Mouse (Mus musculus) adrenal gland, postnatal 4 days (tissue): ENCODE measurements around the gene Olfr1196. TPM values are rescaled to one million over a fixed set of nuclear protein-coding genes. Genes with fewer than 3 reads are reported as not detected.
"Not testable (repeated sequence)": the region's sequence is repeated elsewhere in the genome, so short reads cannot be mapped to it uniquely, and the experiment has no call there.

Experiments
- DNase-seq, 2 experiments: peaks; one replicate each; pipeline ENCODE4 v3.0.0; 2021 to 2022; ENCODE audit warnings: low spot score in 2 of 2, mixed read lengths in 2 of 2
- long read RNA-seq, 2 experiments: library from polyadenylated mRNA; stranded (forward); transcript quantifications; one replicate each; pipeline ENCODE4 v2.0.0; 2021
- total RNA-seq, 2 experiments: library from RNA; stranded (reverse); gene quantifications; 2 replicates each; pipeline ENCODE4 v1.2.3; 2021

The Olfr1196 gene
- not detected for total RNA-seq
- long read RNA-seq, experiment 1, result 0 reads
- long read RNA-seq, experiment 2, result 0 reads

GRCm38 (mm10) chr2:88704497-88704896 is at the start of gene Olfr1196:
TSS of gene Olfr1196 (minus strand) at chr2:88704597.
- DNase-seq, result no peak

GRCm38 (mm10) chr2:88751270-88751669 is 46.9 kb upstream of the Olfr1196 start, which contains the start of gene Olfr1198:
TSS of gene Olfr1198 (minus strand) at chr2:88751370.
- no peak for DNase-seq

- no peak for DNase-seq
Measured at GRCm38 (mm10) chr2:88743379-88743778, 39.0 kb upstream of the Olfr1196 start.

- no peak for DNase-seq
Measured at GRCm38 (mm10) chr2:88732266-88732665, 27.9 kb upstream of the Olfr1196 start, which contains the start of gene Olfr1197. TSS of gene Olfr1197 (minus strand) at chr2:88732366.

GRCm38 (mm10) chr2:88689087-88689486 is 15.3 kb downstream of the Olfr1196 start, which contains the start of gene Olfr1195:
TSS of gene Olfr1195 (minus strand) at chr2:88689187.
- no peak for DNase-seq

- DNase-seq, result not testable (repeated sequence)
Measured at GRCm38 (mm10) chr2:88675328-88675727, 29.1 kb downstream of the Olfr1196 start, which contains the start of gene Olfr1193. TSS of gene Olfr1193 (plus strand) at chr2:88675628.

GRCm38 (mm10) chr2:88648209-88648608 is 56.2 kb downstream of the Olfr1196 start, which contains the start of gene Olfr1192-ps1:
TSS of gene Olfr1192-ps1 (plus strand) at chr2:88648509.
- DNase-seq, result no peak

Other genes with a start within 250 kb of the Olfr1196 start
- not detected for gene Olfr1183, start 249.7 kb downstream of the Olfr1196 start, total RNA-seq
- gene Olfr1184, start 221.0 kb downstream of the Olfr1196 start, total RNA-seq, result not detected
- gene Olfr1185-ps1, start 211.3 kb downstream of the Olfr1196 start, total RNA-seq, result not detected
- gene Olfr1186, start 186.0 kb downstream of the Olfr1196 start, total RNA-seq, result not detected
- gene Olfr1188, start 147.7 kb downstream of the Olfr1196 start, total RNA-seq, result not detected
- not detected for gene Olfr1189, start 118.1 kb downstream of the Olfr1196 start, total RNA-seq
- under 1 TPM in 1 of 2 experiments, not detected in 1; 0.06 TPM for gene Olfr1191-ps1, start 64.1 kb downstream of the Olfr1196 start, total RNA-seq
- gene Olfr1192-ps1, start 56.1 kb downstream of the Olfr1196 start, total RNA-seq, result not detected
- not detected for gene Olfr1193, start 29.0 kb downstream of the Olfr1196 start, total RNA-seq
- gene Olfr1195, start 15.4 kb downstream of the Olfr1196 start, total RNA-seq, result not detected
- gene Olfr1197, start 27.8 kb upstream of the Olfr1196 start, total RNA-seq, result not detected
- gene Olfr1198, start 46.8 kb upstream of the Olfr1196 start, total RNA-seq, result not detected
- gene Olfr1199, start 55.9 kb upstream of the Olfr1196 start, total RNA-seq, result not detected
- not detected for gene Olfr1200, start 65.9 kb upstream of the Olfr1196 start, total RNA-seq
- gene Olfr1201, start 88.4 kb upstream of the Olfr1196 start, total RNA-seq, result not detected
- not detected for gene Olfr1202, start 109.9 kb upstream of the Olfr1196 start, total RNA-seq
- gene Olfr1205, start 125.1 kb upstream of the Olfr1196 start, total RNA-seq, result not detected
- not detected for gene Olfr1204, start 144.7 kb upstream of the Olfr1196 start, total RNA-seq
- not detected for gene Olfr1206, start 158.6 kb upstream of the Olfr1196 start, total RNA-seq
- gene Olfr1208, start 197.7 kb upstream of the Olfr1196 start, total RNA-seq, result not detected
- not detected for gene Olfr1209, start 210.6 kb upstream of the Olfr1196 start, total RNA-seq
- not detected for gene Olfr1211, start 233.5 kb upstream of the Olfr1196 start, total RNA-seq
- not detected for gene Olfr1212, start 249.4 kb upstream of the Olfr1196 start, total RNA-seq